Mouse (Mus musculus) E14TG2a.4 (cell line): Measurements from ENCODE around the gene Psrc1.

ENCODE experiments used
- H3K27me3 ChIP-seq: 2 replicates; pipeline ENCODE4 v1.6.1; 2014; ENCODE audit warnings: low read length, control low read depth; ENCODE audit not compliant: insufficient read depth
- H3K36me3 ChIP-seq: 2 replicates; pipeline ENCODE4 v1.6.1; 2014; ENCODE audit warnings: low read length, control low read depth; ENCODE audit not compliant: insufficient read depth
- H3K4me1 ChIP-seq: replicated peaks from 2 replicates; pipeline ENCODE4 v1.6.1; 2014; ENCODE audit warnings: low read depth, low read length, control low read depth
- H3K4me3 ChIP-seq: replicated peaks from 2 replicates; pipeline ENCODE4 v1.5.1; 2014; ENCODE audit warnings: mild to moderate bottlenecking, low read length
- H3K9me3 ChIP-seq: 2 replicates; pipeline ENCODE4 v1.6.1; 2014; ENCODE audit warnings: low read length, control low read depth
- NANOG ChIP-seq: IDR thresholded peaks from 2 replicates; pipeline ENCODE4 v1.6.1; 2014; ENCODE audit warnings: borderline replicate concordance, low read length, mixed read lengths
- POU5F1 ChIP-seq: IDR thresholded peaks from 2 replicates; pipeline ENCODE4 v1.6.1; 2014; ENCODE audit warnings: low read length, borderline replicate concordance

Gene Psrc1

GRCm38 (mm10) chr3:108436380-108436714 is 52.7 kb downstream of the Psrc1 start:
- no peak for TF ChIP-seq NANOG
- TF ChIP-seq POU5F1: no peak
- no peak overlapping the region for H3K4me3 ChIP-seq
- H3K4me1 ChIP-seq: peaks cover 88% of the 10 kb centered on the region
- no peaks in the 10 kb centered on the region for H3K27me3 ChIP-seq
- peaks cover 92% of the 10 kb centered on the region for H3K36me3 ChIP-seq
- H3K9me3 ChIP-seq: no peaks in the 10 kb centered on the region
